Mouse (Mus musculus): Measurements from ENCODE around the gene Uqcc1.

Uqcc1 gene

GRCm38 (mm10) chr2:155929531-155930442 lies at the start of gene Uqcc1:
Uqcc1 (minus strand) TSS chr2:155930310.
- DNase-seq: peak; percentile 92

GRCm38 (mm10) chr2:155979328-155979991 lies 49.4 kb upstream of the Uqcc1 start:
- peak; percentile 68 for DNase-seq

- peak; percentile 75 for DNase-seq
These were observed 44.1 kb upstream of the Uqcc1 start for GRCm38 (mm10) chr2:155974087-155974731.

- DNase-seq: no peak
These were observed 43.2 kb upstream of the Uqcc1 start for GRCm38 (mm10) chr2:155973348-155973747.

- DNase-seq: peak; percentile 18
These were observed 32.9 kb upstream of the Uqcc1 start for GRCm38 (mm10) chr2:155962991-155963390.

- no peak for DNase-seq
These were observed 31.8 kb upstream of the Uqcc1 start for GRCm38 (mm10) chr2:155961862-155962261.

GRCm38 (mm10) chr2:155959981-155960380 lies 29.9 kb upstream of the Uqcc1 start:
- no peak for DNase-seq

- DNase-seq: peak; percentile 88
These were observed 26.3 kb upstream of the Uqcc1 start, which contains the start of gene Cep250 for GRCm38 (mm10) chr2:155956134-155957059. Cep250 (plus strand) TSS chr2:155956458.

GRCm38 (mm10) chr2:155952006-155952405 lies 21.9 kb upstream of the Uqcc1 start:
- DNase-seq: peak; percentile 60

- DNase-seq: no peak
These were observed 19.3 kb upstream of the Uqcc1 start for GRCm38 (mm10) chr2:155949362-155949761.

GRCm38 (mm10) chr2:155947390-155948002 lies 17.4 kb upstream of the Uqcc1 start:
- no peak for DNase-seq

GRCm38 (mm10) chr2:155946499-155946898 lies 16.4 kb upstream of the Uqcc1 start:
- DNase-seq: no peak

- DNase-seq: peak; percentile 70
These were observed 16.0 kb upstream of the Uqcc1 start for GRCm38 (mm10) chr2:155946069-155946468.

GRCm38 (mm10) chr2:155945580-155945979 lies 15.5 kb upstream of the Uqcc1 start:
- no peak for DNase-seq

GRCm38 (mm10) chr2:155945124-155945523 lies 15.0 kb upstream of the Uqcc1 start, which contains the start of gene Gdf5:
Gdf5 (minus strand) TSS chr2:155945367.
- DNase-seq: no peak

- no peak for DNase-seq
These were observed 14.6 kb upstream of the Uqcc1 start for GRCm38 (mm10) chr2:155944685-155945084.

- no peak for DNase-seq
These were observed 13.4 kb upstream of the Uqcc1 start for GRCm38 (mm10) chr2:155943463-155943862.

- no peak for DNase-seq
These were observed 11.8 kb upstream of the Uqcc1 start for GRCm38 (mm10) chr2:155941697-155942442.

- no peak for DNase-seq
These were observed 10.6 kb upstream of the Uqcc1 start, which contains the start of gene Gm15557 for GRCm38 (mm10) chr2:155940681-155941080. Gm15557 (plus strand) TSS chr2:155940728.

GRCm38 (mm10) chr2:155939897-155940529 lies 9.9 kb upstream of the Uqcc1 start:
- DNase-seq: no peak
